Mouse (Mus musculus): Measurements from ENCODE around the gene Trpm4.

Trpm4 gene

GRCm38 (mm10) chr7:45315182-45315701 lies 18.3 kb downstream of the Trpm4 start:
- in situ Hi-C loops (cut with MboI, MseI) = loop anchor here (5.0 kb wide), 1 partner anchor 82 kb away; the partner anchor contains the start of gene Snrnp70

- in situ Hi-C loops (cut with MboI, MseI) = no loop called here
Measured at GRCm38 (mm10) chr7:45313495-45313894, 20.1 kb downstream of the Trpm4 start.

- in situ Hi-C loops (cut with MboI, MseI) = no loop called here
Measured at GRCm38 (mm10) chr7:45312686-45313453, 20.7 kb downstream of the Trpm4 start.

GRCm38 (mm10) chr7:45312023-45312422 lies 21.6 kb downstream of the Trpm4 start:
- in situ Hi-C loops (cut with MboI, MseI) = no loop called here

GRCm38 (mm10) chr7:45309455-45309854 lies 24.1 kb downstream of the Trpm4 start:
- in situ Hi-C loops (cut with MboI, MseI) = no loop called here

GRCm38 (mm10) chr7:45308551-45309240 lies 24.9 kb downstream of the Trpm4 start:
- in situ Hi-C loops (cut with MboI, MseI) = no loop called here

GRCm38 (mm10) chr7:45305275-45305674 lies 28.3 kb downstream of the Trpm4 start:
- in situ Hi-C loops (cut with MboI, MseI) = no loop called here

GRCm38 (mm10) chr7:45304869-45305268 lies 28.7 kb downstream of the Trpm4 start:
- in situ Hi-C loops (cut with MboI, MseI) = no loop called here

- in situ Hi-C loops (cut with MboI, MseI) = no loop called here
Measured at GRCm38 (mm10) chr7:45302626-45303025, 31.0 kb downstream of the Trpm4 start.

- in situ Hi-C loops (cut with MboI, MseI) = no loop called here
Measured at GRCm38 (mm10) chr7:45300270-45300669, 33.3 kb downstream of the Trpm4 start.

GRCm38 (mm10) chr7:45299752-45300151 lies 33.8 kb downstream of the Trpm4 start:
- in situ Hi-C loops (cut with MboI, MseI) = no loop called here

- in situ Hi-C loops (cut with MboI, MseI) = no loop called here
Measured at GRCm38 (mm10) chr7:45297563-45297962, 36.0 kb downstream of the Trpm4 start.

GRCm38 (mm10) chr7:45296626-45297025 lies 37.0 kb downstream of the Trpm4 start:
- in situ Hi-C loops (cut with MboI, MseI) = no loop called here

- in situ Hi-C loops (cut with MboI, MseI) = no loop called here
Measured at GRCm38 (mm10) chr7:45286486-45286885, 47.1 kb downstream of the Trpm4 start.

- in situ Hi-C loops (cut with MboI, MseI) = no loop called here
Measured at GRCm38 (mm10) chr7:45277136-45277760, 56.3 kb downstream of the Trpm4 start, which contains the start of gene Slc6a21. TSS of gene Slc6a21 (plus strand) at chr7:45277513.

- in situ Hi-C loops (cut with MboI, MseI) = no loop called here
Measured at GRCm38 (mm10) chr7:45273672-45274071, 59.9 kb downstream of the Trpm4 start.

GRCm38 (mm10) chr7:45272786-45273412 lies 60.7 kb downstream of the Trpm4 start:
- in situ Hi-C loops (cut with MboI, MseI) = no loop called here

GRCm38 (mm10) chr7:45265518-45265917 lies 68.1 kb downstream of the Trpm4 start:
- in situ Hi-C loops (cut with MboI, MseI) = no loop called here

GRCm38 (mm10) chr7:45264348-45264747 lies 69.2 kb downstream of the Trpm4 start:
- in situ Hi-C loops (cut with MboI, MseI) = no loop called here

- in situ Hi-C loops (cut with MboI, MseI) = no loop called here
Measured at GRCm38 (mm10) chr7:45263006-45263607, 70.5 kb downstream of the Trpm4 start.

- in situ Hi-C loops (cut with MboI, MseI) = no loop called here
Measured at GRCm38 (mm10) chr7:45262266-45262665, 71.3 kb downstream of the Trpm4 start.

Data from T-helper 1 cell (primary cell).